Mouse (Mus musculus): ENCODE results near the gene Fam173a.

The Fam173a gene

GRCm38 (mm10) chr17:25792615-25793014 lies at the start of gene Fam173a:
Gene Fam173a (minus strand): TSS chr17:25792901.
- DNase-seq (ENCODE audit: low spot score), result peak; percentile 62

- no peak for DNase-seq (ENCODE audit: low spot score)
These were observed 48.6 kb upstream of the Fam173a start, which contains the start of gene Gm20683 for GRCm38 (mm10) chr17:25841117-25841880. Gene Gm20683 (minus strand): TSS chr17:25841763.

GRCm38 (mm10) chr17:25840519-25840918 lies 47.8 kb upstream of the Fam173a start:
- DNase-seq (ENCODE audit: low spot score), result no peak

- no peak for DNase-seq (ENCODE audit: low spot score)
These were observed 46.9 kb upstream of the Fam173a start for GRCm38 (mm10) chr17:25839455-25840235.

- DNase-seq (ENCODE audit: low spot score), result no peak
These were observed 46.2 kb upstream of the Fam173a start for GRCm38 (mm10) chr17:25838904-25839303.

GRCm38 (mm10) chr17:25837533-25837932 lies 44.8 kb upstream of the Fam173a start:
- DNase-seq (ENCODE audit: low spot score), result no peak

- peak; percentile 59 for DNase-seq (ENCODE audit: low spot score)
These were observed 44.3 kb upstream of the Fam173a start, which contains the start of gene Rhbdl1 for GRCm38 (mm10) chr17:25837076-25837410. Gene Rhbdl1 (minus strand): TSS chr17:25837295.

GRCm38 (mm10) chr17:25836397-25837075 lies 43.8 kb upstream of the Fam173a start:
- no peak for DNase-seq (ENCODE audit: low spot score)

GRCm38 (mm10) chr17:25835816-25836215 lies 43.1 kb upstream of the Fam173a start:
- DNase-seq (ENCODE audit: low spot score), result no peak

- no peak for DNase-seq (ENCODE audit: low spot score)
These were observed 42.6 kb upstream of the Fam173a start for GRCm38 (mm10) chr17:25835301-25835700.

- DNase-seq (ENCODE audit: low spot score), result no peak
These were observed 42.0 kb upstream of the Fam173a start for GRCm38 (mm10) chr17:25834595-25835222.

GRCm38 (mm10) chr17:25833961-25834594 lies 41.4 kb upstream of the Fam173a start:
- DNase-seq (ENCODE audit: low spot score), result no peak

- DNase-seq (ENCODE audit: low spot score), result peak; percentile 90
These were observed 40.6 kb upstream of the Fam173a start, which contains the start of gene Stub1 for GRCm38 (mm10) chr17:25833291-25833663. Gene Stub1 (minus strand): TSS chr17:25833404.

- peak; percentile 99 for DNase-seq (ENCODE audit: low spot score)
These were observed 40.0 kb upstream of the Fam173a start for GRCm38 (mm10) chr17:25832436-25833290.

- no peak for DNase-seq (ENCODE audit: low spot score)
These were observed 39.0 kb upstream of the Fam173a start for GRCm38 (mm10) chr17:25831451-25832281.

- no peak for DNase-seq (ENCODE audit: low spot score)
These were observed 38.2 kb upstream of the Fam173a start for GRCm38 (mm10) chr17:25830806-25831431.

GRCm38 (mm10) chr17:25830200-25830753 lies 37.6 kb upstream of the Fam173a start:
- DNase-seq (ENCODE audit: low spot score), result no peak

GRCm38 (mm10) chr17:25829558-25830017 lies 36.9 kb upstream of the Fam173a start:
- no peak for DNase-seq (ENCODE audit: low spot score)
